Mouse (Mus musculus): ENCODE measurements around the gene Arhgap6. TPM values are rescaled to one million over a fixed set of nuclear protein-coding genes. Genes with fewer than 3 reads are reported as not detected.

The Arhgap6 gene
- total and polyA plus RNA-seq, 2 experiments from 2014 or later: 3.9 to 7.4 TPM

DNA sequence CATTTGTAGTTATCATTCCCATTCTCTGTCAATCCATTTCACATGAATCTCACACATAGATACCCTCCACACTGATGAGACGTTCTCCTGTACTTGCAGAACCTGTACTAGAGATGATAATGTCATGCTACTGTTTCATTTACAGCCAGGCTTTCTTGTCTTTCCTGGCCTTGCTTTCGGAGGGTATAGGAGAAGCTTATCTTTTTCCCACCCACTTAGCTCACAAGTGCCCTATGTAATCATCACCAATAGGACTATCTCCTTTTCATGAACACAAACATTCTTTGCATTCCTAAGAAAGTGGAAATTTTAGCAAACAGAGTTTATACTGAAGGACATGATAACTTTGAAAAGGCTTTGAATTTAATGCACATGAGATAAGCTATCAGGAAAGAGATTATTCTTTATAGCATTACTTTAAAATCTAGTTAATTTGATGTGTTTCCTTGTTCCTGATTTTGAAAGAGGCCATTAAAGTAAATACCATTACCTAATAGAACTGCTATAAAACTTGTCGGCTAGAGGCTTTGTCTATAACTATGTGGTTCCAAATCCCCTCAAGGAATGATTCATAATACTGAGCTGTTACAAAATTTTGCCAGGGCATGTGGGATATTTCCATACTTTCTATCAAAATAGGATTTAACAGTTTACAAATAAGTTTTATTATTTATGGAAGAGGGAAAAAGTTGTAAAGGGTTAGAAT is 427.6 kb downstream of the Arhgap6 start:
- H3K4me1 ChIP-seq (ENCODE audit: control insufficient read depth, insufficient read depth): no peaks in the 10 kb centered on the region
- no peak for TF ChIP-seq CTCF (IDR thresholded peaks at IDR 0.05; ENCODE audit: low read depth)
- no peak for DNase-seq (ENCODE audit: low spot score)
- H3K36me3 ChIP-seq (replicated peaks; ENCODE audit: control insufficient read depth, insufficient read depth, low read length): no peaks in the 10 kb centered on the region
- H3K9ac ChIP-seq (replicated peaks; ENCODE audit: low read depth, low read length): no peak overlapping the region
- no peaks in the 10 kb centered on the region for H3K9me3 ChIP-seq (replicated peaks; ENCODE audit: control insufficient read depth, low read length)
- no peak overlapping the region for H3K4me3 ChIP-seq (ENCODE audit: low read depth, low read length)
- H3K27me3 ChIP-seq (ENCODE audit: control insufficient read depth, insufficient read depth, low read length): no peaks in the 10 kb centered on the region
- 45% methylated on average over 3 of the region's 3 CpGs for WGBS
- H3K4me2 ChIP-seq (ENCODE audit: low read depth, low read length): no peak overlapping the region
- no peak overlapping the region for H3K27ac ChIP-seq (ENCODE audit: low read depth)
- ATAC-seq (ENCODE audit: insufficient read depth, low read depth): no peak

DNA sequence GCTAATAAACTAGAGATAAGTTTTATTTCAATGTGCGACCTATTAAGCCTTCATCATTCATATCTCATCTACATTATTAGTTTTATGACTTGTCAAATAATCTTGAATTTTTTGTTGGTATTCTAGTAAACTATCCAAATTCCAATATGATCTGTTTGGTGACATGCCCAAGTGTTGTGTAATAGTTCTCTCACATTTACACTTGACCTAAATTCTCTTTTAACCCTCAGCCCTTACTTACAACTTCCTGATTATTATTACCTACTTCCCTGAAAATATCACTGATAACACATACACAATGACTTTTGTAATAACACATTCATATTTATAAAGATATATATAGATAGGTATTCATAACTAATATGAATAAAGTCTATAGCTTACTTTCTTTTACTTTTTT is 461.0 kb downstream of the Arhgap6 start:
- H3K27ac ChIP-seq (ENCODE audit: low read depth): no peak overlapping the region
- WGBS: 69% methylated on average over 1 of the region's 1 CpGs
- H3K9ac ChIP-seq (replicated peaks; ENCODE audit: low read depth, low read length): no peak overlapping the region
- no peak overlapping the region for H3K4me2 ChIP-seq (ENCODE audit: low read depth, low read length)
- TF ChIP-seq EP300 (IDR thresholded peaks at IDR 0.05; ENCODE audit: low read depth) (no peak), CTCF (IDR thresholded peaks at IDR 0.05; ENCODE audit: low read depth) (no peak)
- H3K4me3 ChIP-seq (ENCODE audit: low read depth, low read length): no peak overlapping the region
- H3K27me3 ChIP-seq (ENCODE audit: control insufficient read depth, insufficient read depth, low read length): no peaks in the 10 kb centered on the region
- no peak for ATAC-seq (ENCODE audit: insufficient read depth, low read depth)
- no peaks in the 10 kb centered on the region for H3K9me3 ChIP-seq (replicated peaks; ENCODE audit: control insufficient read depth, low read length)
- H3K4me1 ChIP-seq (ENCODE audit: control insufficient read depth, insufficient read depth): no peaks in the 10 kb centered on the region
- no peak for DNase-seq (ENCODE audit: low spot score)
- H3K36me3 ChIP-seq (replicated peaks; ENCODE audit: control insufficient read depth, insufficient read depth, low read length): no peaks in the 10 kb centered on the region

DNA sequence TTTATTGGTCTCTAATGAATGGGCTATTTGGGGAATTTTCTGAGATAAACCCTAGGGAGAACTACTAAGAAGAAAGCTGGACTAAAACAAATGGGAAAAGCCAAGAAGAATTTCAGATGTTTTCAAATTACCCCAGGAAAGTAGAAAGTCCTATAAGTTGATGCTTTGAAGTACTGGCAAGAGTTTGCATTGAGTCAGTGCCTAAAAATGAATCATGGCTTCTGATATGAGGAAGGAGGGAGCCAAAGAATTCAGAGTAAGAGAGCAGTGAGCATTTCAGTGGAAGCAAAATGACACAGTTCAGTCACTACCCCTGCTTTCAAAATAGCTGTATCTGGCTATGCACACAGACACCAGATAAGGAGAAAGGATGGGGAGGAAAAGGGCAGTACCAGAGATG is 461.8 kb downstream of the Arhgap6 start:
- H3K4me3 ChIP-seq (ENCODE audit: low read depth, low read length): no peak overlapping the region
- no peak for ATAC-seq (ENCODE audit: insufficient read depth, low read depth)
- no peaks in the 10 kb centered on the region for H3K9me3 ChIP-seq (replicated peaks; ENCODE audit: control insufficient read depth, low read length)
- H3K27ac ChIP-seq (ENCODE audit: low read depth): no peak overlapping the region
- no peaks in the 10 kb centered on the region for H3K4me1 ChIP-seq (ENCODE audit: control insufficient read depth, insufficient read depth)
- H3K9ac ChIP-seq (replicated peaks; ENCODE audit: low read depth, low read length): no peak overlapping the region
- H3K4me2 ChIP-seq (ENCODE audit: low read depth, low read length): no peak overlapping the region
- H3K36me3 ChIP-seq (replicated peaks; ENCODE audit: control insufficient read depth, insufficient read depth, low read length): no peaks in the 10 kb centered on the region
- no peaks in the 10 kb centered on the region for H3K27me3 ChIP-seq (ENCODE audit: control insufficient read depth, insufficient read depth, low read length)
- no peak for TF ChIP-seq EP300 (IDR thresholded peaks at IDR 0.05; ENCODE audit: low read depth)
- TF ChIP-seq CTCF (IDR thresholded peaks at IDR 0.05; ENCODE audit: low read depth): no peak
- peak; percentile 13 for DNase-seq (ENCODE audit: low spot score)

DNA sequence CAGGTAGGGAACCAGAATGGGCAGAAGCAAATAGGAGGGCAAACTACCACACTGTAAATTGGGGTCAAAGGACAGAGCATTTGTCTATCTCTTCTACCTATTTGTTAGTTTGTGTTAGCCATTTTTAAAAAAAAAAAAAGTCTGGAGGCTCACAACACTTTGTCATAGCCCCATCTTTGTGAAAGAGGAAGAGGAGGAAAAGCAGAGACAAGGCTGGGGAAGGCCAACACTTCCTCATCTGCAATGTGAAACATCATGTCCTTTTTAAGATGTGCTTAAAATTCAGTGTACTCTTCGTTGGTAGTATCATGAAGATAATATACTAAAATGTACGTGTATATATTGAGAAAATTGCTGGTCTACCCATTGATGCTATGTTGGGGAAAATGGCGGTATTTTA is 466.1 kb downstream of the Arhgap6 start:
- no peak for TF ChIP-seq EP300 (IDR thresholded peaks at IDR 0.05; ENCODE audit: low read depth)
- no peak for TF ChIP-seq CTCF (IDR thresholded peaks at IDR 0.05; ENCODE audit: low read depth)
- Histone ChIP-seq H3K27ac (ENCODE audit: low read depth) (no peak overlapping the region), H3K4me1 (ENCODE audit: control insufficient read depth, insufficient read depth) (no peaks in the 10 kb centered on the region), H3K9me3 (replicated peaks; ENCODE audit: control insufficient read depth, low read length) (no peaks in the 10 kb centered on the region), H3K4me2 (ENCODE audit: low read depth, low read length) (no peak overlapping the region), H3K27me3 (ENCODE audit: control insufficient read depth, insufficient read depth, low read length) (no peaks in the 10 kb centered on the region), H3K4me3 (ENCODE audit: low read depth, low read length) (no peak overlapping the region), H3K36me3 (replicated peaks; ENCODE audit: control insufficient read depth, insufficient read depth, low read length) (no peaks in the 10 kb centered on the region), H3K9ac (replicated peaks; ENCODE audit: low read depth, low read length) (no peak overlapping the region)
- ATAC-seq (ENCODE audit: insufficient read depth, low read depth): no peak
- no peak for DNase-seq (ENCODE audit: low spot score)
- 74% methylated on average over 3 of the region's 3 CpGs for WGBS

DNA sequence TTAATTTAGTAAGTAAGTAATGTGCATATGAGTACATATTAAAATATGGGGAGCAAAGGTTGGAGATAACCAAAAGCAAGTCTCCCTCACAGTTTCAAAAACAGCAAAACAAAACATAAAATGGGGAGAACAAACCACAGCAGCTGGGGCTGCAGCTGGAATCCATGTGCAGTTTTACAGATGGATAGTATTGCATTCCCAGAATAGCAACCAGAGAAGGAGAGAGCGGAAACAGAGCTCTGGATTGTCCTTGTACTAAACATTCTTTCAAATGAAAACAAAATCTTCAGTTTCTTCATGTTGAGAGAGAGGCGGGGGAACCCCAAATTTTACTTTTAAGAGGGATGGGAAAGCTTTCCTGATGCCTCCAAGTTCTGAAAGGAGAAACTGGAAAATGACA is 467.3 kb downstream of the Arhgap6 start:
- TF ChIP-seq CTCF (IDR thresholded peaks at IDR 0.05; ENCODE audit: low read depth) (no peak), EP300 (IDR thresholded peaks at IDR 0.05; ENCODE audit: low read depth) (no peak)
- no peak overlapping the region for H3K9ac ChIP-seq (replicated peaks; ENCODE audit: low read depth, low read length)
- H3K4me2 ChIP-seq (ENCODE audit: low read depth, low read length): no peak overlapping the region
- H3K27ac ChIP-seq (ENCODE audit: low read depth): peak overlapping the region; percentile 57
- H3K4me3 ChIP-seq (ENCODE audit: low read depth, low read length): no peak overlapping the region
- H3K9me3 ChIP-seq (replicated peaks; ENCODE audit: control insufficient read depth, low read length): no peaks in the 10 kb centered on the region
- no peak for DNase-seq (ENCODE audit: low spot score)
- ATAC-seq (ENCODE audit: insufficient read depth, low read depth): no peak
- WGBS: 36% methylated on average over 2 of the region's 2 CpGs
- no peaks in the 10 kb centered on the region for H3K27me3 ChIP-seq (ENCODE audit: control insufficient read depth, insufficient read depth, low read length)
- no peaks in the 10 kb centered on the region for H3K36me3 ChIP-seq (replicated peaks; ENCODE audit: control insufficient read depth, insufficient read depth, low read length)
- no peaks in the 10 kb centered on the region for H3K4me1 ChIP-seq (ENCODE audit: control insufficient read depth, insufficient read depth)
